Mouse (Mus musculus) kidney, postnatal 10 days (tissue): ENCODE measurements around the gene Camkk2.

ENCODE experiments used
- DNase-seq: peaks from one replicate; pipeline ENCODE4 v3.0.0; 2021; ENCODE audit warnings: mixed read lengths

Camkk2 gene

GRCm38 (mm10) chr5:122779277-122779834 is at the start of gene Camkk2:
Camkk2 (minus strand) TSS chr5:122779409.
- peak; percentile 91 for DNase-seq

- DNase-seq, result no peak
These were observed 45.9 kb upstream of the Camkk2 start for GRCm38 (mm10) chr5:122825099-122825498.

GRCm38 (mm10) chr5:122824450-122824849 is 45.2 kb upstream of the Camkk2 start:
- DNase-seq, result no peak

GRCm38 (mm10) chr5:122823976-122824375 is 44.8 kb upstream of the Camkk2 start:
- no peak for DNase-seq

GRCm38 (mm10) chr5:122822441-122822840 is 43.2 kb upstream of the Camkk2 start:
- DNase-seq, result no peak

- DNase-seq, result no peak
These were observed 42.3 kb upstream of the Camkk2 start for GRCm38 (mm10) chr5:122821524-122821885.

GRCm38 (mm10) chr5:122820777-122821523 is 41.7 kb upstream of the Camkk2 start, which contains the start of gene Anapc5:
Anapc5 (minus strand) TSS chr5:122821339.
- DNase-seq, result peak; percentile 95

- DNase-seq, result no peak
These were observed 33.5 kb upstream of the Camkk2 start for GRCm38 (mm10) chr5:122812699-122813098.

GRCm38 (mm10) chr5:122811364-122812079 is 32.3 kb upstream of the Camkk2 start:
- DNase-seq, result peak; percentile 81

- no peak for DNase-seq
These were observed 26.3 kb upstream of the Camkk2 start for GRCm38 (mm10) chr5:122805503-122805902.

- DNase-seq, result peak; percentile 64
These were observed 23.5 kb upstream of the Camkk2 start for GRCm38 (mm10) chr5:122802706-122803105.

GRCm38 (mm10) chr5:122801684-122802083 is 22.5 kb upstream of the Camkk2 start:
- DNase-seq, result no peak

GRCm38 (mm10) chr5:122800345-122801010 is 21.3 kb upstream of the Camkk2 start:
- peak; percentile 40 for DNase-seq

GRCm38 (mm10) chr5:122799379-122800344 is 20.5 kb upstream of the Camkk2 start:
- peak; percentile 43 for DNase-seq

GRCm38 (mm10) chr5:122798557-122799378 is 19.6 kb upstream of the Camkk2 start:
- DNase-seq, result peak; percentile 87

- DNase-seq, result no peak
These were observed 18.7 kb upstream of the Camkk2 start for GRCm38 (mm10) chr5:122797866-122798265.

GRCm38 (mm10) chr5:122788696-122789095 is 9.5 kb upstream of the Camkk2 start:
- no peak for DNase-seq

GRCm38 (mm10) chr5:122786035-122786819 is 7.0 kb upstream of the Camkk2 start:
- DNase-seq, result no peak

GRCm38 (mm10) chr5:122783726-122784406 is 4.7 kb upstream of the Camkk2 start:
- no peak for DNase-seq

- no peak for DNase-seq
These were observed 2.9 kb upstream of the Camkk2 start for GRCm38 (mm10) chr5:122782066-122782465.
